Mouse (Mus musculus): ENCODE data around the gene Slc25a39.

Gene Slc25a39

DNA sequence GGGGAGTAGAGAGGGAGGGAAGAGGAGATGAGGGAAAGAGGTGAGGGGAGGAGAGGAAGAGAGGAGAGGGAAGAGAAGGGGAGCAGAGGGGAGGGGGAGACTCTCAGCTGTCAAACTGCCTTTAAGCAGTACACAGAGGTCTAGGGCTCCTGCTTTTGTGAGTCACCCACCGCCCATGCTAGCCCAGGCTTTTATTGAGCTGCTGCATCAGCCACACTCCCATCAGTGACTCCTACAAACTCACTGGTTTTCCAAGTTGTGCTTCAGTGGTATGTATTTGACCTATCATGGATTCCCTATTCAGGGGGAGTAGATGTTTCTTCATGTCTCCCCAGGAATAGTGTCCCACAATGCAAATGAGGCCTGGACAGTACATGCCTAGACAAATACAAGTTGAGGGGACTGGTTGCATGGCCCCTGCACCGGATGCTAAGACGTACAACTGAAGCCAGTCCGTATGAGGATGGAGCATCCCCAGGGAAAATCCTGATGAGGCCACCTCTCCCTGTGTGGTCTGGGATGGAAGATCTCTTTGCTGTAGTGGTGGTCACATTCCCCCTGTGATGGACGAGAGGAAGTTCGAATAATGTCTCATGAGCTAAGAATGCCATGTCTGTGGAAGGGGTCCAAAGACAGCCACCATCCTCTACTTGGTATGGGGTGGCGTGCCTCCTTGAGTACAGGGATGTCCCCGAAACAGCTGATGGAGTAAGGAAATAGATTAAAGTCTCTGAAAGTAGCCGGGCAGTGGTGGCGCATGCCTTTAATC, 7.5 kb upstream of the Slc25a39 start:
- no peak for DNase-seq (ENCODE audit: extremely low read depth, insufficient read length, low spot score)

DNA sequence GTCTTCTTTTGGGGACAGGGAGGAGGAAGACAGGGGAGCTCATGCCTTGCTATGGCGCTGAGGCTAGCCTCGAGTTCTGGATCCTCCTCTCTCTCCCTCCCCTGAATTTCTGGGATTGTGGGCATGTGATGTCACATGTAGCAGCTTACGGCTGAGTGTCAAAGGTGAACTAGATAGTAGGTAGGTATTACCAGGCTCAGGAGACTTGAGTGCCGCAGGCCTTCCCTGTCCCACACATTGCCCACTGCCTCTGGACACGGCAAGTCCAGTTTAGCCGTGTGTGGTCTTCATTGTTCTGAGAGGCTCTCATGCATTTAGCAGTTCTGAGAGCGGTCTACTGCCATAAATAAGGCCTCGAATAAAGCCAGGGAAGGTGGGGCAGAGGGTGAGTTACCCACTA, 5.3 kb upstream of the Slc25a39 start:
- DNase-seq (ENCODE audit: extremely low read depth, insufficient read length, low spot score): no peak

GRCm38 (mm10) chr11:102411704-102412103, 4.0 kb upstream of the Slc25a39 start:
- DNase-seq (ENCODE audit: extremely low read depth, insufficient read length, low spot score): peak; percentile 61

DNA sequence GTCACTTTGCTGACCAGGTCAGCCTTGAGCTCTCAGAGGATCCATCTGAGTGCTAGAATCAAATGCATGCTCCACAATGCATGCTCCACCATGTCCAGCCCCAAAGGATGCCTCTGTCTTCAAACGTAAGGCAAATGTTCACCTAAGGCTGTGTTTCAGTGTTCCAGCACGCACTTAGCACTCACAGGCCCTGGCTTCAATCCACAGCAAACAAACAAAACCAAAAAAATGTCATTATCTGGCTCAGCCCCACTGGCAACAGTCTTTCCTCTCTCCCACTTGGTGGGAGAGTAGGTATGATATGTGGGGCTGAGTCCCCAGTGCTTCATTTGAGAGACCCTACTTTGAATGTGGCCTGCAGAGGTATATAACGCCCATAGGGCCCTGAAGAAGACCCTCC, 3.3 kb upstream of the Slc25a39 start:
- peak; percentile 23 for DNase-seq (ENCODE audit: extremely low read depth, insufficient read length, low spot score)

- DNase-seq (ENCODE audit: extremely low read depth, insufficient read length, low spot score): peak; percentile 24
Observed at GRCm38 (mm10) chr11:102410345-102410744, 2.6 kb upstream of the Slc25a39 start.

DNA sequence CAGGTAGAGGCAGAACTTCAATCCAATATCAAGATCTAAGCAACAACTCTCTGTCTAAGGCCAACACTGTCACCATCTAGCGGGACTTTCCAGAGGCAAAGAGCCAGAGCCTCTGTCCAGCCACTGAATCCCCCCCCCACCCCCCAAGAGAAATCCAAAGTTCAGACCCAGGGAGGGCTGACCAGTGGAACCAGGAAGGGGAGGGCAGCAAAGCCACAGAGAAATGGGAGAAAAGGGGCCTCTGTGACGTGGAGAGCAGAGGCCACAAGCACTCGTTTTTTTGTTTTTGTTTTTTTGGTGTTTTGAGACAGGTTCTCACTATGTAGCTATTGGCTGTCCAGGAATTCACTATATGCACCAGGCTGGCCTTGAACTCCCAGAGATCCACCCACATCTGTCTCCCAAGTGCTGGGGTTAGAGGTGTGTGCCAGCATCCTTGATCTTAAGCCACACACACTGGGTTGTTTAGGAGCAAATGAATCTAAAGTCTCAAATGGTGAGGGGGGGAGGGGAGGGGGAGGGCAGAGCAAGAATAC, 2.1 kb upstream of the Slc25a39 start:
- no peak for DNase-seq (ENCODE audit: extremely low read depth, insufficient read length, low spot score)

GRCm38 (mm10) chr11:102408888-102409794, 1.4 kb upstream of the Slc25a39 start:
- DNase-seq (ENCODE audit: extremely low read depth, insufficient read length, low spot score): peak; percentile 53

DNA sequence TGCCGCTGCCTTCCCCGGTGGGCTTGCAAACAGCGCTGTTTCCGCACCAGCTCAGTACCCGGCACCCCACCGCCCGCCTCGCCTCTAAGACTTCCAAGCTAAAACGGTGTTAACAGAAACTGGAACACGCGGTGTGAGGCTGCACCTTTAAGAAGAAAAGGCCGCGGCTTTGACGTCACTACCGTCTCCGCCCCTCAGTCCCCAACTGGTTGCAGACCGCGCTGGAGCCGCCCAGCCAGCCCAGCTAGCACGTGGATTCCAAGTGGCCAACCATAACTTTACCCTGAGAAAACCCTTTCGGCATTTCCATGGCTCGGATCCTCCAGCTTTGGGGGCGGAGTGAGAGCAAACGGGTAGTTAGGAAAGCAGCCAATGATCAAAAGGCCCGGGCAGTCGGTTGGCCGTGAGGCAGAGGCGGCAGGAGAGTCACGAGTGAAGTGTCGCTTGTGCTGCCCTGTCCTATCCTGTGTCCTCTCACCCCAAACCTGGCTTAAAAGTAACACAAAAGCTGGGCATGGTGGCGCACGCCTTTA, 664 bp upstream of the Slc25a39 start:
- peak; percentile 98 for DNase-seq (ENCODE audit: extremely low read depth, insufficient read length, low spot score)

- DNase-seq (ENCODE audit: extremely low read depth, insufficient read length, low spot score): peak; percentile 95
Observed at GRCm38 (mm10) chr11:102406900-102407833, 579 bp downstream of the Slc25a39 start.

DNA sequence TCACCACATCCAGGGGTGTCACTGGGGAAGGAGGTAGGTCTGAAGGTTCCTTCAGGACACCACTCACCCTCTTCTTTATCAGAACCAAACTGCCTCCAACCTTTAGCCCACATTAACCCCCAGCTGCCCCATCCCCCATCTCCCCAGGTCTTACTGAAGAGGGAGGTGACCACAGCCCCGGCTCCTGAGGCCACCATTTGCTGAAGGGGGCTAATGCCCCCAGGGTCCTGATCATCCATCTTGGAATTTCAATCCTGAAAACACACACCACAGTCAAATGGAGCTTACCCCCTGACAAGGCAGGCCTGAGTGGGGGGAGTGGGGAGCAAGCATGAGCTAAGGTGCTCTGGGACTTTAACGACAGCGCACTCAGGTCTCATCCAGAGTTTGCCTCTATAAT, 1.3 kb downstream of the Slc25a39 start:
- DNase-seq (ENCODE audit: extremely low read depth, insufficient read length, low spot score): no peak

DNA sequence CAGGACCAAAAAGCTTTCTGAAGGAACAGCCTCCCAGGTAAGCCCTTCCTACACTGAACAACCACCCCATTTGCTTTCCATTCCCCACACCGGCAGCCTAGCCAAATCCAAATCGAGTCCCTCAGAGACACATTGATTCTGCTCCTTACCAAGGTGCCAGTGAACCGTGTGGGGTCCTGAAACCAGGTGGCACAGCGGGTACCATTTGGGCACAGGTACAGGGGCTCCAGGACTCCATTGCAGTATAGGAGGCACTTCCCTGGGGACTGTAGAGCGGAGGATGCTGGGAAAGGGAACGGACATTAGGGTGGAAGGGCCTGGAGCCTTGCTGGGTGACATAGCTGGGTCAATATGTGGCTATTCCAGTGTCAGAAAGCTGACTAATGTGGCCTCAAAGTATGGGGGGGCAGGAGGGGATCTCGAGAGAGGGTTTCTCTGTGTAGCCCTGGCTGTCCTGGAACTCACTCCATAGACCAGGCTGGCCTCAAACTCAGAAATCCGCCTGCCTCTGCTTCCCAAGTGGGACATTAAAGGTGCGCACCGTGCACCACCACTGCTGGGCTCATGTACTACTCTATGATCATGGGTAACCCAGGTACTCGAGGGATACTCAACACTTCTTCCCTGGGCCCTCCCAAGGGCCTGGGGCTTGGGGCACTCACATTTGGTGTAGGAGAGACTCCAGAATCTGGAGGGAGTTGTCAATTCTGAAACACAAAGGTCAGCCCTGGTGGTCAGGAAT, 2.0 kb downstream of the Slc25a39 start:
- DNase-seq (ENCODE audit: extremely low read depth, insufficient read length, low spot score): no peak

DNA sequence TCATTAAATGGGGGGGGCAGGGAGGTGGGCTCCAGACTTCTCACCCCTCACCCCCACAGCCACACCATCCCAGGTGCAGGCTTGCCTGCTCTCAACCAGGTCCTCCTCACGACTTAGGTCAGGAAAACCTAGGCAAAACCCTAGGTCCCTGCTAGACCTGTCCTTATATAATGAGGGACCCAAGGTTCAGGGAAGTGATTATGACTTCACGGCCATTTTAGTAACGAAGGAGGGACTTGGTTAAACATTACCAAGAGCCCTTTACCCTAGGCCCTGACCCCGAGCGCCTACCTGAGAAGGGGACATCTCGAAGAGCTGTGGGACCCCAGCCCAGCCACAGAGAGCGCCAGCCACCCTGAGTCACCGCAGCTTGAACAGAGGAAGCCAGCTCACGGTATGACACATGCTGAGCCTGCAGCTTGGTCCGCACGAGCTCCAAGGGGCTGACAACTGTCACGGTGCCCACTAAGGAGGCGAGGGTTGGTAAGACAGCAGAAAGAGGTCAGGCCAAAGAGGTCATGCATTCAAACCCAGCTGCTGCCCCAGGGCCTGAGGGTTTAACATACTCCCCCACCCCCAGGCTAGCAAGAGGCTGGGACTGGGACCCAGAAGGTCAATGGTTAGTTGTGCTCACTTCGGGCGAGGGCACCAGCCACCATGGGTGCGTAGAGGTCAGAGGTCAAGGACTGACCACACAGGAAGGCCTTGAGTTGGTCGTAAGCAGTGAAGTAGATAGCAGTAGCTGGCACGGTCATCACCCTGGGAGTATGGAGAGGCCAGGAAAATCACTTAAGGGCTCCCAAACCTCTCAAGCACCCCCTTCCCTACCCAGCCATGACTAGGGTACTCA, 3.4 kb downstream of the Slc25a39 start:
- no peak for DNase-seq (ENCODE audit: extremely low read depth, insufficient read length, low spot score)

DNA sequence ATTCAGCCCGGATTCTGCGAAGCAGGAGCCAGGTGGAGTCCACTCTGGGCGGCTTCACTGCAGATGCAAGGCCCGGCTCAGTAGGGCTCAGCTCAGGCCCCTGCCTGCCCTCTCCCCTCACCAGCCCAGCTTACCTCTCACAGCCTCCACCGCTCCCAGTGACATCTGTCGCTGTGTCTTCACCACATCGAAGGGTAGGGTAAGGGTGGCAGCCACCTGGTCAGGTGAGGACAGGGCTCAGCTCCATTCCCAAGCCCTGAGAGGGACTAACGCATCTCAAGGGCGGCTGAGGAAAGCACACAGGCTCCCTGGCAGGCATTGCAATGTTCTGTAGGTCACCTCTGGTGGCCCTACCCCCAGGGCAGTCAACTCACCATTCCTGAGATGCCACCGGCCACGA, 4.1 kb downstream of the Slc25a39 start:
- DNase-seq (ENCODE audit: extremely low read depth, insufficient read length, low spot score): no peak

- DNase-seq (ENCODE audit: extremely low read depth, insufficient read length, low spot score): peak; percentile 21
Observed at GRCm38 (mm10) chr11:102401898-102402500, 5.7 kb downstream of the Slc25a39 start.

DNA sequence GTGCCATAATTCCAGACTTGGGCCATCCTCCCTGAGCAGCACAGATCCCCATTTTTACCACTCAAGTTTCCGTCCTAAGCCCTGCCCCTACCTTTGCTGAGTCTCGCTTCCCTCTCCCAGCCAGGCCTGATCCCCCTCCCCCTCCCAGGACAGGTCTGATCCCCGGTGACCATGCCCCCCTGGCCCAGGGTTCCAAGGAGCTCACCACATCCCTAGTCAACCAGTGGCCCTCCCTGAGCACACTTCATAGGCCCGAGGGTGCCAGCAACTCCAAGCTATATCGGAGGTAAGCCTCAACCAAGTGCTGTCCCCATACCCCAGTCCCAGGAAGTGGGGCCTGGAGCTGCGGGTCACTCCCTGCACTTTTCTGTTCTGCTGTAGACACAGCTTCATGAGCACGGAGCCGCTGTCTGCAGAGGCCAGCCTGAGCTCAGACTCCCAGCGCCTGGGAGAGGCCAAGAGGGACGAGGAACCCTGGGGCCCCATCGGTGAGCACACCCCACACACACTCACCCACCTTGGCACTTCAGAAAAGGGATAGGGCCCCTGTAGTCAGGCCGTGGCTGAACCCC, 7.1 kb downstream of the Slc25a39 start:
- no peak for DNase-seq (ENCODE audit: extremely low read depth, insufficient read length, low spot score)

DNA sequence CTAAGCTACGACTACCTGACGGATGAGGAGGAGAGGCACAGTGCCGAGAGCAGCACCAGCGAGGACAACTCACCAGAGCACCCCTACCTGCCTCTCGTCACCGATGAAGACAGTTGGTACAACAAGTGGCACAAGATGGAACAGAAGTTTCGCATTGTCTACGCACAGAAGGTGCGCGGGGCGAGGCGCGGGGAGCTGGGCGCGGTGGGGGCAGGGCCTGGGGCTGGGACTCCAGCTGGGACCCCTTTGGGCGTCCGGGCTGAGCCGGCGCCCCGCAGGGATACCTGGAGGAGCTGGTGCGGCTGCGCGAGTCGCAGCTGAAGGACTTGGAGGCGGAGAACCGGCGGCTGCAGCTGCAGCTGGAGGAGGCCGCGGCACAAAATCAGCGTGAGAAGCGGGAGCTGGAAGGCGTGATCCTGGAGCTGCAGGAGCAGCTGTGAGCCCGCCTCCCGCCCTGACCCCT, 8.1 kb downstream of the Slc25a39 start:
- no peak for DNase-seq (ENCODE audit: extremely low read depth, insufficient read length, low spot score)

GRCm38 (mm10) chr11:102399107-102399506, 8.6 kb downstream of the Slc25a39 start:
- DNase-seq (ENCODE audit: extremely low read depth, insufficient read length, low spot score): no peak

Measured in 3134 (cell line).